Mouse (Mus musculus) ES-Bruce4 (cell line): ENCODE results near the gene Peak1. TPM values are rescaled to one million over a fixed set of nuclear protein-coding genes. Genes with fewer than 3 reads are reported as not detected.

ENCODE experiments used
- H3K27ac ChIP-seq: 2 replicates; pipeline ENCODE4 v1.5.1; 2012; ENCODE audit warnings: low read length, inconsistent platforms; ENCODE audit not compliant: insufficient read depth
- H3K27me3 ChIP-seq: 2 replicates; pipeline ENCODE4 v1.6.1; 2012; ENCODE audit warnings: mild to moderate bottlenecking, low read length, inconsistent platforms; ENCODE audit not compliant: control insufficient read depth, poor library complexity, insufficient read depth, severe bottlenecking
- H3K36me3 ChIP-seq: 2 replicates; pipeline ENCODE4 v1.6.1; 2012; ENCODE audit warnings: inconsistent platforms, mild to moderate bottlenecking, low read length, moderate library complexity; ENCODE audit not compliant: control insufficient read depth, poor library complexity, insufficient read depth, severe bottlenecking
- H3K4me1 ChIP-seq: one replicate; pipeline ENCODE4 v1.8.1; 2011; ENCODE audit warnings: low read length; ENCODE audit not compliant: control insufficient read depth, insufficient read depth
- H3K4me3 ChIP-seq: 2 replicates; pipeline ENCODE4 v1.5.1; 2011; ENCODE audit warnings: low read depth, mild to moderate bottlenecking, low read length
- H3K9ac ChIP-seq: 2 replicates; pipeline ENCODE4 v1.6.1; 2012; ENCODE audit warnings: low read depth, mild to moderate bottlenecking, inconsistent platforms; ENCODE audit not compliant: poor library complexity, severe bottlenecking
- H3K9me3 ChIP-seq: replicated peaks from 2 replicates; pipeline ENCODE4 v1.6.1; 2012; ENCODE audit warnings: mild to moderate bottlenecking, low read length, inconsistent platforms; ENCODE audit not compliant: control insufficient read depth, poor library complexity, insufficient read depth, severe bottlenecking
- CTCF ChIP-seq: IDR thresholded peaks from one replicate; pipeline ENCODE4 v1.8.1; 2011; ENCODE audit warnings: low read depth, low read length
- EP300 ChIP-seq: IDR thresholded peaks from 2 replicates; pipeline ENCODE4 v1.6.1; 2011; ENCODE audit warnings: low read depth, low read length; ENCODE audit not compliant: insufficient read depth
- POLR2A ChIP-seq: IDR thresholded peaks from one replicate; pipeline ENCODE4 v1.8.1; 2011; ENCODE audit warnings: low read length; ENCODE audit not compliant: insufficient read depth
- polyA plus RNA-seq: library from polyadenylated mRNA; stranded (reverse); fragments of >200 nt; gene quantifications from 2 replicates; pipeline ENCODE4 v1.2.4, GENCODE M21; 2011; ENCODE audit warnings: low read depth; ENCODE audit not compliant: missing spikeins, insufficient read depth, insufficient read length

Gene Peak1
- 26.3 and 30.8 TPM in 2 replicates for polyA plus RNA-seq

- TF ChIP-seq POLR2A (peak; percentile 66), CTCF (no peak), EP300 (0 out of 2 replicates have a peak, but pooled peaks have one; percentile 33)
- Histone ChIP-seq H3K9ac (peak within 1 kb of the TSS; percentile 62), H3K4me3 (peak within 1 kb of the TSS; percentile 76), H3K27ac (peak within 1 kb of the TSS; percentile 30), H3K27me3 (no peaks in the 10 kb centered on the region), H3K9me3 (no peaks in the 10 kb centered on the region), H3K36me3 (no peaks in the 10 kb centered on the region), H3K4me1 (peaks cover 3% of the 10 kb centered on the region)
Measured at GRCm38 (mm10) chr9:56417948-56418737, at the start of gene Peak1, which contains the start of gene Hmg20a. TSS of gene Peak1 (minus strand) at chr9:56418067. TSS of gene Hmg20a (plus strand) at chr9:56418609.

- Histone ChIP-seq H3K4me1 (no peaks in the 10 kb centered on the region), H3K4me3 (no peak overlapping the region), H3K27me3 (no peaks in the 10 kb centered on the region), H3K27ac (no peak overlapping the region), H3K9ac (no peak overlapping the region), H3K36me3 (no peaks in the 10 kb centered on the region), H3K9me3 (0 out of 2 replicates have a peak, but pooled peaks cover 3% of the 10 kb centered on the region)
- TF ChIP-seq POLR2A (no peak), CTCF (no peak), EP300 (no peak)
Measured at GRCm38 (mm10) chr9:56466251-56466650, 48.4 kb upstream of the Peak1 start.

- Histone ChIP-seq H3K4me1 (no peaks in the 10 kb centered on the region), H3K4me3 (no peak overlapping the region), H3K27me3 (no peaks in the 10 kb centered on the region), H3K9ac (no peak overlapping the region), H3K27ac (no peak overlapping the region), H3K9me3 (0 out of 2 replicates have a peak, but pooled peaks cover 3% of the 10 kb centered on the region), H3K36me3 (no peaks in the 10 kb centered on the region)
- TF ChIP-seq POLR2A (no peak), EP300 (no peak), CTCF (no peak)
Measured at GRCm38 (mm10) chr9:56464863-56465654, 47.2 kb upstream of the Peak1 start.

- no peak overlapping the region for H3K27ac ChIP-seq
- H3K9ac ChIP-seq, result no peak overlapping the region
Measured at GRCm38 (mm10) chr9:56463686-56464515, 46.0 kb upstream of the Peak1 start.

GRCm38 (mm10) chr9:56463046-56463445, 45.2 kb upstream of the Peak1 start:
- no peaks in the 10 kb centered on the region for H3K36me3 ChIP-seq
- no peak overlapping the region for H3K27ac ChIP-seq
- no peak overlapping the region for H3K4me3 ChIP-seq
- H3K9me3 ChIP-seq, result 0 out of 2 replicates have a peak, but pooled peaks cover 3% of the 10 kb centered on the region
- no peaks in the 10 kb centered on the region for H3K4me1 ChIP-seq
- TF ChIP-seq POLR2A (no peak), EP300 (no peak), CTCF (no peak)
- no peak overlapping the region for H3K9ac ChIP-seq
- no peaks in the 10 kb centered on the region for H3K27me3 ChIP-seq

More at GRCm38 (mm10) chr9:56463686-56464515, 46.0 kb upstream of the Peak1 start:
- Histone ChIP-seq H3K9me3 (0 out of 2 replicates have a peak, but pooled peaks cover 3% of the 10 kb centered on the region), H3K27me3 (no peaks in the 10 kb centered on the region), H3K4me3 (no peak overlapping the region), H3K4me1 (no peaks in the 10 kb centered on the region), H3K36me3 (no peaks in the 10 kb centered on the region)
- TF ChIP-seq EP300 (no peak), CTCF (no peak), POLR2A (no peak)
